Mouse (Mus musculus) left cerebral cortex, adult 18-20 months (tissue): Measurements from ENCODE around the gene Prima1. TPM values are rescaled to one million over a fixed set of nuclear protein-coding genes. Genes with fewer than 3 reads are reported as not detected.
A peak's percentile ranks its signal among the peaks of the same experiment; 100 is the strongest.

Source experiments
- DNase-seq, 2 experiments: peaks; one replicate each; pipeline ENCODE4 v3.0.0; 2021 to 2022; ENCODE audit warnings: low spot score in 2 of 2, mixed read lengths in 1 of 2
- long read RNA-seq, 2 experiments: library from polyadenylated mRNA; stranded (forward); transcript quantifications; one replicate each; pipeline ENCODE4 v2.0.0; 2021
- total RNA-seq, 2 experiments: library from RNA; stranded (reverse); gene quantifications; 2 replicates each; pipeline ENCODE4 v1.2.3; 2021

The Prima1 gene
- total RNA-seq: 1 to 10 TPM; 4.6 to 6.8 TPM
- long read RNA-seq, experiment 1: 0 reads
- long read RNA-seq, experiment 2, partial matches to known transcripts: 0 of 5 reads
- long read RNA-seq, experiment 2, other reads (novel, unspliced or antisense): 5 of 5 reads

DNA sequence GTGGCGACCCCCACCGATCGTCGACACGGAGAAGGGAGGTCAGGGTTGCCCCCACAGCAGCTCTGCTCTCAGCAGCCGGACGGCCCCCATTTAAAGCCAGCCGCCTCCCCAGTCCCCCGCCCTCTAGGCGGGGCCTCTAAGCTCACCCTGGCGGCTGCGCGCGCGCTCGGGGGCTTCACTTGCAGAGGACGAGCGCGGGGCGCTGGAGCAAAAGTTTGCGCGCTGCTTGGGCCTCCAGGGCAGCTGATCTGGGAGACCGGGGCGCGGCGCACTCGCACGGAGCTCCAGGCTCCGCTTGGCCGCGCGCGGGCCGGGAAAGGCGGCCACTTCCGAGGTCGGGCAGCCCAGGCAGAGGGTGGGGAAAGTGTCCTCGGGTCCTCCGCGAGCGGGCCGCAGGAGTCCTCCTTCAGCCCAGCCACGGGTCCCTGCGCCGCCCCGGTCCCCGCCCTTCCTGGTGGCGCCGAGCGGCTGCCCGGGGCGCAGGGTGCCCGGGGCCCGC, at the start of gene Prima1:
TSS of gene Prima1 (minus strand) at position 68 of the 499 bp plus-strand sequence.
- peak; percentile 42 to 49 for DNase-seq

DNA sequence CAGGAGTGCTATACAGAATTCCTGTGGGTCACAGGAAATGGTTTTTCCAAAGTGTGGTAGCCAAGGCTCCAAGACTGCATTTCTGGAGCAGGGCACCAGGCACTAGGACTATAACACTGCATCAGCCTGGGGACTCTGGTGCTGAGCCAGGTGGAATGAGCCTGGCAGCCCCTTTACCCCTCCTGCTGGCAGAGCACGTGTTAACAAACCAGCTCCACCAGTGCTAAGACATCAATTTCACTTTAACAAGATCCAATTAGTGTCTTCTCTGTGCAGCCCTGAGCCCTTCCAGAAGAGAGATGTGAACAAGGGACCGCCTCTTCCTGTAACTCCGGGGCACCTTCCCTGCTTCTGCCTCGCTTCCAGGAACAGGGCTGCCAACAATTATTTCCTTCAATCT, 45.3 kb upstream of the Prima1 start:
- no peak for DNase-seq

DNA sequence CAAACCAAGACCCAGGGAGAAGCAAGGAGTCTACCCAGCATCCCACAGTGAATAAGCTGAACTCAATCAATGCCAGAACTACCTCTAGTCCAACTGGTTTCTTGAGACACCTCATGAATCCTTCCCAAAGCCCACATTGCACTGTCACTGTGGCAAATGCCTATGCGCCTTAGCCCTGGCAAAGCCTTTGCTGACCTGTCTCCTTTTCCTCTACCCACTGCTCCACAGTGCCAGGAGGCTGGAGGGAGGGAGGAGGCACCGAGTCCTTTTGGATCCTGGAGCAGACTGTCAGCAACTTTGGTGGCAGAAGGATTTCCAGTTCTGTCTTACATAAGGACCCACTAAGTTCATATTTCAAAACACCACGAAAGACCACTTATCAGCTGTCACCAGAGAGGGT, 41.5 kb upstream of the Prima1 start:
- no peak for DNase-seq

DNA sequence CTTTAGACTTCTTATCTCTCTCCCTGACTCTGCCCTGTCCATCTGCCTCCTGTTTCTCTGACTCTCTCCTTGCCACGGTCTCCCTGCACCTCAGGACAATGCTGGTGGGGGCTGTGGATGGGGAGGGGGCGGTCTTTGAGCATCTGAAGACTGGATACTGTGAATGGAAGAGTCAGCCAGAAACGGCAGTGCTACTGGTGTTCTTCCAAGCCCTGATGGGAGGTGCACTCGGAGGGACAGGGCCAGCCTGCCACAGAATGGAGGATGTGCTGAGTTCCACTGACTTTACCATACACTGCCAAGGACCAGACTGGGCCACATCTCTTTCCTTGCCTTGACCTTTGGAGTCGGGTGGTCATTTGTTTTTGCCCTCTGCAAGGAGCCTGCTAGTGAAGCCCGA, 41.0 kb upstream of the Prima1 start:
- DNase-seq: no peak

DNA sequence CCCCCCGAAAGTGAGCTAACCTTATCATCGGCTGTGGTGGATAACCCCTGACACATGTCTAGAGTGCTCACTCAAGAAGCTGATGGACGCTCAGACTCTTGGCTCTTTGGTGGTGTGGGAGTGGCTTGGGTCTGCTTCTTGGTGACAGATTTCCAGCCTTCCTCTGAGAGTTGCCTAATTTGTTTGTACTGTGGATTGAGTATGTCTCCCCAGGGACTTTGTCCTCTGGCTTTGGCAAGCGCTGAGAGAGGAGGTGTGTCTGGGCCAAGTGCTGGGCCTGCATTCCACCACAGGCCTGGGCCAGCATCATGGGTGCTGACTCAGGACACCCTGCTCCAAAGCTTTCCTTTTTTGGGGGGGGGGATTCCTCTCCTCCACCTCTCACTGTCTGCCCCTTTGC, 40.0 kb upstream of the Prima1 start:
- no peak for DNase-seq

DNA sequence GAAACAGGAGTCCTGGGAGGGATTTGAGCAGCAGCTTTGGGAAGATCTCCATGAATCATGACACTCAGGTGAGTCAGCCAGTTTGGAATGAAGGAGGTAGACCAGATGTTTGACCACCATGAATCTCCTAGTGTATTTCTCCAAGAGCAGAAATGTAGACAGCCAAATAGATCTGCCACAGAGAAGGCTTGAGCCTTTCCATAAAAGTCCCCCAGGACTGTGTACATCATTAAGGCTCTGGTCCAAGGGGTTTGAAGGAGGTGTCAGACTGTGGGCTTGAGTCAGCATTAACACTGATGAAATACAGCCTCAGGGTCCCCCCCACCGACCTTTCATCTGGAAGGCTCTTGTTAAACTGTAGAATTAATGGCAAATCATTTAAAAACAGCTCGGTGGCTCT, 39.5 kb upstream of the Prima1 start:
- no peak for DNase-seq

DNA sequence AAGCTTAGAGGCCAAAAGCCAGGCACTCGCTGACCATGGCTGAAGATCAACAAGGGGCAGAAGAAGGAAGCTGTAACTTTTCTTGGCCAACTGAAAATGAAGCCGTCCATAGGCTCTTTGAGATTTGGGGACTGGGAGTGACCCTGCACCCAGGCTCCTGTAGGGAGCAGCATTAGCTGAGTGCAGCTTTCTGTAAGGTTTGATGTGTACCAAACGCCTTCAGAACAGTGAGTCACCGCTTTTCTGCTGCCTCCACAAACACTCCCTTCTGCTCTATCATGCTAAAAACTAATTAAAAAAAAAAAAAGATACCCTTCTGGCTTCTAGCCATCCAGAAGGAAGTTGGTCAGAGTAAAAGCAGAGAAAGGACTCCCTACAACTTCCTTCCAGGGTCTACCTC, 34.5 kb upstream of the Prima1 start:
- DNase-seq: peak; percentile 24 to 34

DNA sequence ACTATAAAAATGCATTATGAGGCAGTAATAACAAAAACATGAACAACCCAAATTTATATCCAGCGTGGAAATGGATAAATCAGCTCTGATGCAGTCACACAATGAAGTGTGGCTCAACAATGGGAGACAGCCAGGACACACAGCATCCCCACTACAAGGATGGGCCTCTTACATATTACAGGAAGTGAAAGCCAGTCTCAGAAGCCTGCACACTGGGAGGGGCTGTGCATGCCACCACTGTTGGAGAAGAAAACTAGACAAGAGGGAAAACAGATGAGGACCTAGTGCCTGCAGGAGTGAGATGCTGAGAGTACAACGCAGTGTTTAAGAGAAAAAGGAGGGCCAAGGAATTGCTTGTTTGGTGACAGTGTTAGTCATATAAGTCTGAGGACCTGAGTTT, 31.8 kb upstream of the Prima1 start:
- no peak for DNase-seq

DNA sequence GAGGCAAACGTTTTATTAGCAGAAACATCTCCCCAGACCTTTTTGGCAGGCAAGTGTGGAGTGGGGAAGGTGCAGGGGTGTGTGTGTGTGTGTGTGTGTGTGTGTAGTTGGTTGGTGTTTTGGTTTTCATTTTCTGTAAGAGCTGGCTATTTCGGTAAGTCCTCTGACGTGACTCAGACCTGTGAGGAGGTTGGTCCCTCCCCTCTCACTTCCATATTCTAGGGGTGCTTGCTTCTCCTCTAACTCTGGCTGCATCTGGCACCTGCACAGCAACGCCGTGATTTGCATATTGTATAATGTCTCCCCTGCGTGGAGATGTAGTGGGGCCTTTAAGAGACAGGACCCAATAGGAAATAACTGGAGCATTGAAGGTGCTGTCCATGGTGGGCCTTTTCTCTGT, 31.1 kb upstream of the Prima1 start:
- DNase-seq: peak in 1 of 2 experiments; percentile 13

DNA sequence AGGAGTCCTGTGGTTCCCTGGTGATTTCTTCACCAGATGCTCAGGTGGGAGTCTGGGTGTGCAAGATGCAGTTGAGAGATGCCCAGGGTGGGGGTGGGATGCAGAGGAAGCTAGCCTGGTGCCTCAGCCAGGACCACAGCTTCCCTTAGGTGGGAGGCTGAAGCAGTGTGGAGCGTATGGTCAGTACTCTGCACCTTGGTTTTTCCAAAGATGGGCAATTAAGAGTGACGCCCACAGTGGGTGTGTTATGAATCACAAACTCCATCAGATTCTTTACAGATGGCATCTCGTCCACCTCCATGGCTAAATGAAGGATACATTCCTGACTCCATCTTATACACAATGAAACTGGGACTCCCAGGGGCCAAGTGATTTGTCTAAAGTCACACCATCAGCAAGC, 30.2 kb upstream of the Prima1 start:
- DNase-seq: peak; percentile 31

DNA sequence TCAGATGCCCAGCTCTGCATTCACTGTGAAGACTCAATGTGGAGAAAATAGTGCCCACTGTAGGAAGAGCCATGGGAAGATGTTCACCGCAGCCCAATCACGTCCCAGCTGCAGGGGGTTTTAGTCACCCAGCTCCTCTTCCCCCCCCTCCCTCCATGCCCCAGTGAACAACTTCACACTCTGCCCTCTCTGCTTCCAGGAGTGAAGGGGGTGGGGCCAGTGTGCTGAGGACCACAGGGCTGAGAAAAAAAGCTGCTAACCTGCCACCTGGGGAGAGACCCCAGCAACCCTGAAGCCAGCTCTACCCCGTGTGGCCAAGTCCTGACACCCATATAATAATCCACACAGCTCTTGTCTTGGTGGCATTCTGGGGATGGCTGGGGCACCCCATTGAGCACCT, 24.7 kb upstream of the Prima1 start:
- no peak for DNase-seq

DNA sequence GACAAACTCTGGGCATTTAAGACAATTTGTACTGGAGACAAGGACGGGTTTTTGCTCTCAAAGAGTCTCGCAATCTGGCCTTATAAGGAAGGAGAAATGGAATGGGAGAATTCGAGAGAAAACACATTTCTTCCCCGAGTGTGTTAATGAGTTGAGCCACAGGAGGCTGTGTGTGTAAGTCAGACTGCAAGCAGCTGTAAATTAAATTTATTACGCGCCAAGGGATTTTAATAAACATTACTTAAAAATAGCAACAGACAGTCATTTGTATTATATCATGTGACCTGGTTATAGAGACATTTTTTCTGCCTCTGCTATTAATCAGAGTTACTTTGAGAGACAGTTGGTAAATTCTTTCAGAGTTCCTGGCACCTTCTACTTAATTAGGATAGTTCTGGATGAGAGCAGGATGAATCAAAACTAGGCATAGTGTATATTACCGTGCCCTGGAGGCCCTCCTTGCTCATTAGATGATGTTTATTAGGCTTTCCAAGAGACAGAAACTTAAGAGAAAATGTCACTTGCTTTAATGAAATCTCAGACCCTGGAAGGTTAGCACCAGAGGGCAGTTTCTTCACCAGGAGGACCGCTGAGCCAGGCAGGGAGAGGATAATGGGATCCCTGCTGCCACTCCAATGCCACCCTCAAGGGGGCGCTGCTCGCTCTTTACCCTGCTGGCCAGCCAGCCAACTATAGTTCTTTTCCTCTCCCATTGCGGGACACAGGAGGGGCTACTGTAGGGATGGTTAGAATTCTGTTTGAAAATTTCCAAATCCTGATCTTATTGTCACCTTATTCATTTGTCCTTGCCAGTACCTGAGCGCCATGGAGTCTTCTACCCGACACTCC, 20.3 kb upstream of the Prima1 start:
- no peak for DNase-seq

DNA sequence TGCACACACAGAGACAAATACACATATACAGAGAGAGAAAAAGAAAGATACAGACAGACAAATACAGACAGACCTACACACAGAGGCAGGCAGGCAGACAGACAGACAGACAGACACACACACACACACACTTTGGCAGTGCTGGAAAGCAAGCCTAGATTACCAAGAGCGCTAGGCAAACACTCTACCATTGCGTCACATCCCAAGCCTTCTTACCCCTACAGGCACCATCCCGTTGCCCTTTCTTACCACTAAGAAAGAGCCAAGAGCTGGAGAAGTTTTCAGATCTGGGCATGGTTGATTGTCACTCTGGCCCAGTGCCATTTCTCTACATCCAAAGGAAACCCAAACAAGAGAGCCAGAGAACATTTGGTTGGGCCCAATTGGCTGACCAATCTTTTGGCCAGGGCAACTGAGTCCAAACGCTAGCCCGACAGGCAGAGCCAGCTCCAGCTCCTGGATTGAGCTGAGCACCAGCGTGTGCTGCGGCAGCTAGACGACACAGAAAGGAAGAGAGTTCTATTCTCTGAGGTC, 11.0 kb upstream of the Prima1 start:
- DNase-seq: no peak

DNA sequence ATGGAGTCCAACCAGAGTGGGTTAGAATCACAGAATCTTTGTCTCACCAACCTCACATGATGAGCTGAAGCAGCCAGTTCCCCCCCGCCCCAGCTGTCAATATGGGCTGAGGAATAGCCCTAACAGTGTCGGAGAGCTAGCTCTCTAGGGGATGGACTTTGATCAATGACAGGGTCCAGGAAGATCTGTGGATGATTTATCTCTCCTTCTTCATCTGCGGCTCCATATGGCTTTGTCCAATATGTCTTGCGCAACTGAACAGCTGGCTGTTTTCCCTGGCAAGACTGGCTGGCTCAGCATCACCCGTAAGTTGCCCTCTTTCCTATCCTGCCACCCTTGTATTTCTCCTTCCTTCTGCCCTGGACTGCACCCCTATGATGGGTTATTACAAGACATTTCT, 9.2 kb upstream of the Prima1 start:
- no peak for DNase-seq

DNA sequence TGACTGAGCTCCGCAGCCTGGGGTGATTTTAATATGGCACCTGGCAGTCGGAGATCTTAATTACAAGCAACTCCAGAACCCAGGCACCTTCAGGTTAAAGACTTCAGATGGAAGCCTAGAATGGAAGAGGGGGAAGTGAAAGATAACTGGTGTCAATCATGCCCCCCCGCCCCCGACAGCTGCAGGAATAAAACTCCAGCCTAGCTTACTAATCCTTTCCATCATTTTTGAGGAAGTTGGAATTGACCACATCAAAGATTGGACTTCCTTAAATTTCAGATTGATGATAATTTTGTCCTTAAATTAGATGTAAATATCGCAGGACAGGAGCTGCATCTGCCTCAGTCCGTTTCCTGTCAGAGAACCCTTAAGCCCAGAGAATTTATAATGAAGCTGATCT, 8.4 kb upstream of the Prima1 start:
- DNase-seq: no peak

DNA sequence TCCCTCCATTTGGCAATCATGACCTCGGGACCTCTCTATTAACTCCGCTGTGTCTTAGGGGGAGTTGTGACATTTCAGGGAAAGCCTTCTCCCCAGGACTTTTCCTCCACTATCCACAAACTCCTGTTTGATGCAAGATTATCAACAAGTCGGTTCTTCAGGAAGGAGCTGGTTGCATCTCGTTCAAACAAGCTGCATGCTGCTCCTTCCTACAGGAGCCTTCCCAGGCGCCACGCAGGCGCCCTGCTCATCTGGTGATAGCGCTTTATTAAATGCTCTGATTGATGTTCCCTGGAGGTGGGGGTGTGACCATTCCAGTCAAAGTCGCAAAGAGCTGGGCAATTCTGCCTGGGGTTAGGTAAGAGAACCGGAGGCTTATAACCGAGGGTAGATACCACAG, 1.1 kb upstream of the Prima1 start:
- no peak for DNase-seq

DNA sequence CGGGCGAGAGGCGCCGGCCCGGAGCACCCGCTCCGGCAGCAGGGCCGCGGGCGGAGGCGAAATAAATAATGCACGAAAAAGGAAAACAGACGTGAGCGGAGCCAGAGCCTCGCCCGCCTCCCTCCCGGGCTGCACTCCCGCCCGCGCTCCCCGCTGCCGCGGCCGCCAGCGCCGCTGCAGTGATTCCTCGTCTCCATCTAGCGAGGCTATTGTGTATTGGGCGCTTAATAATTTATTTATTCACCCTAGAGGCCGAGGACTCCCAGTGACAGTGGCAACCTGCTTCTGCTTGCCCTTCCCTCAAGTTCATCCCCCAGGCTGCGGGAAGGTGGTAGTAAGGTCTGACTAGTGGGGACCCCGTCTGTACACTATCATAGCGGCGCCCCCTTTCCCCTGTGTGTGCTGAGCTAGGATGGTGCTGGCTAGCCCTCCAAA, 658 bp upstream of the Prima1 start:
- DNase-seq: peak; percentile 42 to 74

DNA sequence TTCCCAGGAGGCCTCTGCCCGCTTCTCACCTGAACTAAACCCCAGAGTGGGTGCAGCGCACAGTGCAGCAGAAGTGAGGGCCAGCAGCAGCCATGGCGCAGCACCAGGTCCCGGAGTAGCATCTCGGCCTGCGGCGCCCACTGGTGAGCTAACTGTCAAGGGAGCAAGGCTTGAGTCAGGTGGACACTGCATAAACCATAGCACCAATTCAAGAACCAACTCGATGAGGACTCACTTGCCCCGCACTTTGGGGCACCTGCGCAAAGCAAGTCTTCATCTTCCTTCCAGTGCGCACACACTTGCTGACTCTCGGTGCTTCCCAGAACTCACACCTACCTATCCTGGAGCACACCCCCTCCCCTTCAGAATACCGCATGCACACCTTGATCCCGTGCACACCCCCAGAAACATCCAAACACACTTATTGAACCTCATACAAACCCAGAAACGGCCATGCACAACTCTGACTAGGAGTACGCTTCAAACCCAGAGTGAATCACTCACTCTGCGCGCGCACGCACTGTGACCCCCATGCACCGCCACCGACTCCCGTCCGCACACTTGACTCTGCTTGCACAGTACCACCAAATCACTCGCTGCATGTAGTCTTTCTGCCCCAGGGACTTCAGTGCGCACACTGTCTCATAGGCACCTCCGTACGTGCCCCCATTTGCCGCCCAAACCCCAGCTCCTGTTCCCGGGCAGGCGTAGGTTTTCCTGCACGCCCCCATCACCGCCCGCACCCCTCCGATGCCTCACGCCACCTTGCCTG, 453 bp downstream of the Prima1 start:
- peak in 1 of 2 experiments; percentile 4 for DNase-seq

DNA sequence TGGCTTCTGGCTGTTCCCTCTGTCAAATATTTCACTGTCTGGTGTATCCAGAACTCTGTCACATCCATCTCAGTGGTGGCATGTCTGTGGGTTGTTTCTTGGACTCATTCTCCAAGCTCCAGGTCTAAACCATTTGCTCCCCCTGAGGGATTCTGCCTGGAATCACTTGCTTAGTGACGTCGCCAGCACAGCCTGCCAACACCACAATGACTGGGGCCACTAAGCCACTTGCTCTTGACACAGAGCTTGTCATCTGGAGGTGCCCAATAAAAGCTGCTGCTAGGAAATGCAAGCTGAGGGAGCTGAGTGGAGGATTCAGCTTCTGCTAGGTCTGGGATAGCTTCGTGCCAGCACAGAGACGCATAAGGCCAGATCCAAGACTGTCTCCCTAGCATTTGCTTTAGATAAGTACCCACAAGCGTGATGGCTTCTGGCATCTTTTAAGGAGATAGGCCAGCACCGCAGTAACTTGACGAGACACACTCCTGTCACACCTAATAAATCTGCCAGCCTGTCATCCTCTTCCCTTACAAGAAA, 3.0 kb downstream of the Prima1 start:
- DNase-seq: no peak

DNA sequence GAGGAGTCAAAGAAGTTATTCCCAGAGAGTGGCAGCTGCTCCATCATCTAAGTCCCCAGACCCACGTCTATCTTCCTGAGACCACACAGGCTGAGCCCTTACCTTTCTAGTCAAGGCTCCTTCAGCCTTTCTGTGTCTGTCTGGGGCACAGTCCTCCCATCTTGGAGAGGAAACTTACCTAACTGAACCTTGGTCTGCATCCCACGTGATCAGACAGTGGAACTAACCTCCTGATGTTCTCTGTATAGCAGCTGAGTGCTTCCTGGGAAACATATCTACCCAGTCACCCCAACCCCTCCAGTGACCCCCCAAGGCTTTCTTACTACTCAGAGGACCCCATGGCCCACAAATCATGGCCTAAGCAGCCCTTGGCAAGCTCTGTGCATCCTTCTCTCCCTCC, 6.1 kb downstream of the Prima1 start:
- no peak for DNase-seq

DNA sequence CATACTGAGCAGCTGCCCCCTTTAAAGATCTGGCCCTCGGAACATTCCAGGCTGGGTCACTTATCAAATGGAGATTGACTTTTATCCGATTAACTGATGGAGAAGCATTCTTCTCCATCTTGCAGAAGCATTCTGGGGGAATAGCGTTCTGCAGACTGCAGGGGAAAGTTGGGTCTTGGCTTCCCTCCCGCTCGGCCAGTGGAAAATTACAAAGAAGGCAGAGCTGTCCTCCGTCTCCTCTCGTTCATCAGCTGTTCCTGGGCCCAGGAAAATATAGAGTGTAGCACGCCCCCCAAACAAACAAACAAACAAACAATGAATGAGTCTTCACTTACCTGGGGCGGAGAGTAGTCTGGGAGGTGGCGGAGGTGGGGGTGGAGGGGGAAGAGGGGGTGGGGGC, 6.7 kb downstream of the Prima1 start:
- no peak for DNase-seq

DNA sequence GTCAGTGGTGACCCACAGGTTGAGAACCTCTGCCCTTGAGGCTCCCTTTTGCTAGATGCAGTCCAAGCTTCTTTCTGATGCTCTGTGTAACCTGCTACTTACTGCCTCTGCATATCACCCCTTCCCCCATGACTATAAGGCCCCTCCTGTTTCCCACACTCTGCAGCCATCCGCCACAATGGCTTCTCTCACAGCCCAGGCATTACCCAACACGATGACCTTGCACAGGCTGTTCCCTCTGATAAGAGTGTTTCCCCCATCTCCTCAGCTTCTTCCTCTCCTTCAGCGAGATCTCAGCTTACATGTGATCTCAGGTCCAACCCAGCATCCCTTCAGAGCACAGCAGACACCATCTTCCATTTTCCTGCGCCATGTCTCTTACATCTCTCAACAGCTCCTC, 12.9 kb downstream of the Prima1 start:
- no peak for DNase-seq
